Mouse (Mus musculus) heart, postnatal 0 days (tissue): ENCODE measurements around the gene Cyb561a3. TPM values are rescaled to one million over a fixed set of nuclear protein-coding genes. Genes with fewer than 3 reads are reported as not detected.
A peak's percentile ranks its signal among the peaks of the same experiment; 100 is the strongest.

Experiments used
- ATAC-seq: fragments of 200-750 bp; cut with Nextera tagmentation; 2 replicates; pipeline ENCODE4 v1.8.0; 2017; ENCODE audit warnings: low read depth, moderate number of reproducible peaks, moderate library complexity; ENCODE audit not compliant: insufficient read depth
- DNase-seq: peaks from one replicate; pipeline ENCODE4 v3.0.0-alpha.2; 2016; ENCODE audit warnings: low spot score
- H3K27ac ChIP-seq: fragments of 300-500 bp; sonication (generic); 2 replicates; pipeline ENCODE4 v1.5.1; 2014; ENCODE audit warnings: low read depth, mild to moderate bottlenecking
- H3K27me3 ChIP-seq: fragments of 300-500 bp; sonication (generic); 2 replicates; pipeline ENCODE4 v1.6.1; 2014; ENCODE audit warnings: low read length, mixed read lengths; ENCODE audit not compliant: control insufficient read depth, insufficient read depth
- H3K36me3 ChIP-seq: fragments of 300-500 bp; sonication (generic); replicated peaks from 2 replicates; pipeline ENCODE4 v1.6.1; 2014; ENCODE audit warnings: low read length, mixed read lengths; ENCODE audit not compliant: control insufficient read depth, insufficient read depth
- H3K4me1 ChIP-seq: fragments of 300-500 bp; sonication (generic); 2 replicates; pipeline ENCODE4 v1.6.1; 2014; ENCODE audit warnings: antibody characterized with exemption; ENCODE audit not compliant: control insufficient read depth, insufficient read depth
- H3K4me2 ChIP-seq: fragments of 300-500 bp; sonication (generic); 2 replicates; pipeline ENCODE4 v1.6.1; 2014; ENCODE audit warnings: low read depth, mild to moderate bottlenecking, low read length, moderate library complexity
- H3K4me3 ChIP-seq: fragments of 300-500 bp; sonication (generic); 2 replicates; pipeline ENCODE4 v1.5.1; 2014; ENCODE audit warnings: low read depth, low read length
- H3K9ac ChIP-seq: fragments of 300-500 bp; sonication (generic); replicated peaks from 2 replicates; pipeline ENCODE4 v1.6.1; 2014; ENCODE audit warnings: low read depth, low read length, mixed read lengths
- H3K9me3 ChIP-seq: fragments of 300-500 bp; sonication (generic); replicated peaks from 2 replicates; pipeline ENCODE4 v1.6.1; 2016; ENCODE audit warnings: low read length; ENCODE audit not compliant: control insufficient read depth
- CTCF ChIP-seq: IDR thresholded peaks from 2 replicates; pipeline ENCODE4 v1.5.1; 2016; ENCODE audit warnings: antibody characterized with exemption, control low read depth, low read depth
- EP300 ChIP-seq: IDR thresholded peaks from 2 replicates; pipeline ENCODE4 v1.6.1; 2016; ENCODE audit warnings: antibody characterized with exemption, low read depth
- WGBS: fragments of 180-500 bp; shearing (Covaris S2); extraction: QIAGEN DNeasy Blood & Tissue Kit; methylation state at CpG from one replicate; pipeline ENCODE4 v1.1.7; 2014; 5-methylcytosine and 5-hydroxymethylcytosine counted together
- polyA plus RNA-seq: library from polyadenylated mRNA; unstranded; fragments of >200 nt; fragmentation: Nextera tagmentation; extraction: Ambion mirVana; gene quantifications from 2 replicates; pipeline ENCODE4 v1.2.1, GENCODE M21; 2015
- total RNA-seq: library from RNA; depleted of rRNA; stranded (reverse); fragments of >200 nt; gene quantifications from 2 replicates; pipeline ENCODE4 v1.2.3, GENCODE M21; 2014; ENCODE audit warnings: low replicate concordance

Gene Cyb561a3
- total and polyA plus RNA-seq, 2 experiments from 2014 or later, result 13.7 to 22.7 TPM

GRCm38 (mm10) chr19:10604534-10604933, 27.6 kb downstream of the Cyb561a3 start:
- Histone ChIP-seq H3K9ac (peak overlapping the region; percentile 87), H3K27ac (peak overlapping the region; percentile 94), H3K27me3 (no peaks in the 10 kb centered on the region), H3K4me3 (peak overlapping the region; percentile 91), H3K4me1 (peaks cover 24% of the 10 kb centered on the region), H3K36me3 (peaks cover 31% of the 10 kb centered on the region), H3K4me2 (peak overlapping the region; percentile 79), H3K9me3 (no peaks in the 10 kb centered on the region)
- no peak for ATAC-seq
- TF ChIP-seq CTCF (no peak), EP300 (no peak)
- WGBS, result 49% methylated on average over 3 of the region's 3 CpGs
- no peak for DNase-seq

GRCm38 (mm10) chr19:10605293-10605900, 28.4 kb downstream of the Cyb561a3 start, which contains the start of the genes Ddb1 and Tkfc:
Gene Ddb1, plus strand, starts transcription at chr19:10605327.
Gene Tkfc, minus strand, starts transcription at chr19:10605654.
- Histone ChIP-seq H3K4me1 (peaks cover 24% of the 10 kb centered on the region), H3K4me2 (peak within 1 kb of the TSS; percentile 79), H3K27ac (peak within 1 kb of the TSS; percentile 94), H3K4me3 (peak within 1 kb of the TSS; percentile 91), H3K9me3 (no peaks in the 10 kb centered on the region), H3K27me3 (no peaks in the 10 kb centered on the region), H3K36me3 (peaks cover 31% of the 10 kb centered on the region), H3K9ac (peak within 1 kb of the TSS; percentile 87)
- TF ChIP-seq CTCF (peak; percentile 63), EP300 (peak; percentile 90; the same call in 1 of the 2 replicates)
- peak; percentile 97 for ATAC-seq
- WGBS, result under 1% methylated on average over 49 of the region's 49 CpGs
- DNase-seq, result peak; percentile 98

- 4% methylated on average over 20 of the region's 20 CpGs for WGBS
- peaks cover 37% of the 10 kb centered on the region for H3K36me3 ChIP-seq
- no peaks in the 10 kb centered on the region for H3K27me3 ChIP-seq
- peak overlapping the region; percentile 79 for H3K4me2 ChIP-seq
- peaks cover 24% of the 10 kb centered on the region for H3K4me1 ChIP-seq
- TF ChIP-seq EP300 (no peak), CTCF (no peak)
- DNase-seq (peak; percentile 37), ATAC-seq (peak; percentile 15; the same call in 1 of the 2 replicates)
- peak overlapping the region; percentile 91 for H3K4me3 ChIP-seq
- no peaks in the 10 kb centered on the region for H3K9me3 ChIP-seq
- H3K9ac ChIP-seq, result peak overlapping the region; percentile 87
- H3K27ac ChIP-seq, result peak overlapping the region; percentile 94
Observed at GRCm38 (mm10) chr19:10605901-10606622, 29.1 kb downstream of the Cyb561a3 start.

- H3K27me3 ChIP-seq, result no peaks in the 10 kb centered on the region
- H3K9me3 ChIP-seq, result no peaks in the 10 kb centered on the region
- ATAC-seq (no peak), DNase-seq (no peak)
- H3K27ac ChIP-seq, result no peak overlapping the region
- TF ChIP-seq CTCF (no peak), EP300 (no peak)
- no peak overlapping the region for H3K9ac ChIP-seq
- no peak overlapping the region for H3K4me2 ChIP-seq
- H3K4me1 ChIP-seq, result peaks cover 24% of the 10 kb centered on the region
- peaks cover 64% of the 10 kb centered on the region for H3K36me3 ChIP-seq
- WGBS, result 62% methylated on average over 5 of the region's 5 CpGs
- H3K4me3 ChIP-seq, result no peak overlapping the region
Observed at GRCm38 (mm10) chr19:10608573-10609240, 31.7 kb downstream of the Cyb561a3 start.

- DNase-seq (peak; percentile 31), ATAC-seq (peak; percentile 82)
- Histone ChIP-seq H3K4me2 (peak within 1 kb of the TSS; percentile 83), H3K36me3 (peaks cover 16% of the 10 kb centered on the region), H3K27ac (no peak within 1 kb of the TSS), H3K9me3 (no peaks in the 10 kb centered on the region), H3K4me1 (peaks cover 15% of the 10 kb centered on the region), H3K4me3 (peak within 1 kb of the TSS; percentile 40), H3K9ac (peak within 1 kb of the TSS; percentile 30), H3K27me3 (no peaks in the 10 kb centered on the region)
- WGBS, result 3% methylated on average over 32 of the region's 32 CpGs
- TF ChIP-seq EP300 (no peak), CTCF (peak; percentile 29)
Observed at GRCm38 (mm10) chr19:10634106-10634871, 57.3 kb downstream of the Cyb561a3 start, which contains the start of gene Vwce. Gene Vwce, plus strand, starts transcription at chr19:10634213.
